Mouse (Mus musculus) intestine, embryonic 16.5 days (tissue): ENCODE data around the gene Ccnk. TPM values are rescaled to one million over a fixed set of nuclear protein-coding genes. Genes with fewer than 3 reads are reported as not detected.

Source experiments
- ATAC-seq: fragments of 200-750 bp; cut with Nextera tagmentation; 2 replicates; pipeline ENCODE4 v1.8.0; 2017; ENCODE audit warnings: moderate TSS enrichment, moderate library complexity
- H3K27ac ChIP-seq: fragments of 300-500 bp; sonication (generic); 2 replicates; pipeline ENCODE4 v1.5.1; 2014; ENCODE audit warnings: mild to moderate bottlenecking, low read length
- H3K27me3 ChIP-seq: fragments of 300-500 bp; sonication (generic); replicated peaks from 2 replicates; pipeline ENCODE4 v1.6.1; 2014; ENCODE audit warnings: low read length, control low read depth, mixed read lengths; ENCODE audit not compliant: control insufficient read depth, insufficient read depth
- H3K36me3 ChIP-seq: fragments of 300-500 bp; sonication (generic); 2 replicates; pipeline ENCODE4 v1.6.1; 2014; ENCODE audit warnings: low read length, control low read depth; ENCODE audit not compliant: control insufficient read depth, insufficient read depth
- H3K4me1 ChIP-seq: fragments of 300-500 bp; sonication (generic); 2 replicates; pipeline ENCODE4 v1.6.1; 2014; ENCODE audit warnings: low read length, control low read depth, mixed read lengths; ENCODE audit not compliant: control insufficient read depth, insufficient read depth
- H3K4me2 ChIP-seq: fragments of 300-500 bp; sonication (generic); 2 replicates; pipeline ENCODE4 v1.6.1; 2014; ENCODE audit warnings: low read depth, low read length, control low read depth
- H3K4me3 ChIP-seq: fragments of 300-500 bp; sonication (generic); 2 replicates; pipeline ENCODE4 v1.5.1; 2014; ENCODE audit warnings: mild to moderate bottlenecking, low read length
- H3K9ac ChIP-seq: fragments of 300-500 bp; sonication (generic); 2 replicates; pipeline ENCODE4 v1.6.1; 2014; ENCODE audit warnings: low read depth, low read length
- H3K9me3 ChIP-seq: fragments of 300-500 bp; sonication (generic); 2 replicates; pipeline ENCODE4 v1.6.1; 2016; ENCODE audit warnings: low read length, control low read depth; ENCODE audit not compliant: control insufficient read depth
- WGBS: fragments of 180-500 bp; shearing (Covaris S2); extraction: QIAGEN DNeasy Blood & Tissue Kit; methylation state at CpG from one replicate; pipeline ENCODE4 v1.1.7; 2014; 5-methylcytosine and 5-hydroxymethylcytosine counted together
- polyA plus RNA-seq: library from polyadenylated mRNA; unstranded; fragments of >200 nt; fragmentation: Nextera tagmentation; extraction: Ambion mirVana; gene quantifications from 2 replicates; pipeline ENCODE4 v1.2.1, GENCODE M21; 2015

Gene Ccnk
- polyA plus RNA-seq, 1 experiment from 2014 or later = 1.9 TPM

GRCm38 (mm10) chr12:108178331-108179245, 791 bp upstream of the Ccnk start:
- peak; percentile 78 for ATAC-seq
- H3K4me2 ChIP-seq = peak overlapping the region; percentile 67
- H3K4me3 ChIP-seq = peak overlapping the region; percentile 97
- peak overlapping the region; percentile 96 for H3K27ac ChIP-seq
- WGBS = under 1% methylated on average over 89 of the region's 103 CpGs
- no peaks in the 10 kb centered on the region for H3K36me3 ChIP-seq
- H3K27me3 ChIP-seq = no peaks in the 10 kb centered on the region
- H3K4me1 ChIP-seq = peaks cover 25% of the 10 kb centered on the region
- H3K9ac ChIP-seq = peak overlapping the region; percentile 96
- H3K9me3 ChIP-seq = no peaks in the 10 kb centered on the region

GRCm38 (mm10) chr12:108179246-108179320, 296 bp upstream of the Ccnk start, which contains the start of gene Setd3:
Gene Setd3, minus strand, starts transcription at chr12:108179314.
- no peaks in the 10 kb centered on the region for H3K36me3 ChIP-seq
- H3K9ac ChIP-seq = peak within 1 kb of the TSS; percentile 96
- peak within 1 kb of the TSS; percentile 97 for H3K4me3 ChIP-seq
- peaks cover 25% of the 10 kb centered on the region for H3K4me1 ChIP-seq
- H3K9me3 ChIP-seq = no peaks in the 10 kb centered on the region
- ATAC-seq = no peak
- peak within 1 kb of the TSS; percentile 89 for H3K4me2 ChIP-seq
- H3K27ac ChIP-seq = peak within 1 kb of the TSS; percentile 96
- H3K27me3 ChIP-seq = no peaks in the 10 kb centered on the region
- WGBS = 0% methylated on average over 9 of the region's 9 CpGs

- H3K27ac ChIP-seq = no peak overlapping the region
- no peak overlapping the region for H3K4me3 ChIP-seq
- ATAC-seq = no peak
- H3K4me2 ChIP-seq = no peak overlapping the region
- H3K4me1 ChIP-seq = peaks cover 18% of the 10 kb centered on the region
- no peak overlapping the region for H3K9ac ChIP-seq
- peaks cover 1% of the 10 kb centered on the region for H3K36me3 ChIP-seq
- no peaks in the 10 kb centered on the region for H3K9me3 ChIP-seq
- H3K27me3 ChIP-seq = no peaks in the 10 kb centered on the region
- WGBS = 91% methylated on average over 6 of the region's 6 CpGs
Measured at GRCm38 (mm10) chr12:108181716-108182115, 2.3 kb downstream of the Ccnk start.

GRCm38 (mm10) chr12:108187541-108188091, 8.2 kb downstream of the Ccnk start:
- H3K36me3 ChIP-seq = peaks cover 25% of the 10 kb centered on the region
- no peak overlapping the region for H3K4me3 ChIP-seq

GRCm38 (mm10) chr12:108193878-108194277, 14.5 kb downstream of the Ccnk start:
- ATAC-seq = no peak
- peaks cover 36% of the 10 kb centered on the region for H3K36me3 ChIP-seq
- WGBS = 88% methylated on average over 5 of the region's 5 CpGs

More at GRCm38 (mm10) chr12:108187541-108188091, 8.2 kb downstream of the Ccnk start:
- Histone ChIP-seq H3K9ac (no peak overlapping the region), H3K4me1 (no peaks in the 10 kb centered on the region), H3K4me2 (no peak overlapping the region), H3K27ac (no peak overlapping the region), H3K9me3 (no peaks in the 10 kb centered on the region), H3K27me3 (no peaks in the 10 kb centered on the region)
- ATAC-seq = no peak
- WGBS = 92% methylated on average over 6 of the region's 6 CpGs

GRCm38 (mm10) chr12:108195761-108196160, 16.4 kb downstream of the Ccnk start:
- Histone ChIP-seq H3K4me3 (no peak overlapping the region), H3K27ac (no peak overlapping the region), H3K36me3 (peaks cover 26% of the 10 kb centered on the region), H3K9me3 (no peaks in the 10 kb centered on the region), H3K4me1 (no peaks in the 10 kb centered on the region), H3K9ac (no peak overlapping the region), H3K4me2 (no peak overlapping the region), H3K27me3 (no peaks in the 10 kb centered on the region)
- ATAC-seq = no peak
- WGBS = 92% methylated on average over 11 of the region's 11 CpGs

More at GRCm38 (mm10) chr12:108193878-108194277, 14.5 kb downstream of the Ccnk start:
- Histone ChIP-seq H3K9me3 (no peaks in the 10 kb centered on the region), H3K9ac (no peak overlapping the region), H3K4me3 (no peak overlapping the region), H3K27ac (no peak overlapping the region), H3K4me2 (no peak overlapping the region), H3K4me1 (no peaks in the 10 kb centered on the region), H3K27me3 (no peaks in the 10 kb centered on the region)

- Histone ChIP-seq H3K4me1 (no peaks in the 10 kb centered on the region), H3K4me2 (no peak overlapping the region), H3K27me3 (no peaks in the 10 kb centered on the region), H3K36me3 (peaks cover 25% of the 10 kb centered on the region), H3K9ac (no peak overlapping the region), H3K9me3 (no peaks in the 10 kb centered on the region), H3K4me3 (no peak overlapping the region), H3K27ac (no peak overlapping the region)
- ATAC-seq = no peak
- 90% methylated on average over 4 of the region's 4 CpGs for WGBS
Measured at GRCm38 (mm10) chr12:108198447-108198846, 19.1 kb downstream of the Ccnk start.

GRCm38 (mm10) chr12:108200094-108200493, 20.7 kb downstream of the Ccnk start:
- 86% methylated on average over 1 of the region's 1 CpGs for WGBS
- ATAC-seq = no peak
- H3K27ac ChIP-seq = no peak overlapping the region
- H3K36me3 ChIP-seq = peaks cover 28% of the 10 kb centered on the region
- no peak overlapping the region for H3K4me2 ChIP-seq
- no peaks in the 10 kb centered on the region for H3K4me1 ChIP-seq
- H3K9me3 ChIP-seq = no peaks in the 10 kb centered on the region
- no peak overlapping the region for H3K4me3 ChIP-seq
- H3K9ac ChIP-seq = no peak overlapping the region
- H3K27me3 ChIP-seq = no peaks in the 10 kb centered on the region

GRCm38 (mm10) chr12:108203895-108204294, 24.5 kb downstream of the Ccnk start:
- no peak overlapping the region for H3K9ac ChIP-seq
- peaks cover 9% of the 10 kb centered on the region for H3K36me3 ChIP-seq
- no peaks in the 10 kb centered on the region for H3K9me3 ChIP-seq
- H3K4me1 ChIP-seq = no peaks in the 10 kb centered on the region
- 81% methylated on average over 8 of the region's 8 CpGs for WGBS
- H3K27me3 ChIP-seq = no peaks in the 10 kb centered on the region
- no peak overlapping the region for H3K27ac ChIP-seq
- ATAC-seq = no peak
- no peak overlapping the region for H3K4me3 ChIP-seq
- H3K4me2 ChIP-seq = no peak overlapping the region
